Mouse (Mus musculus) megakaryocyte, embryonic 14.5 days (primary cell): Measurements from ENCODE around the gene Calm1.

ENCODE experiments used
- FLI1 ChIP-seq: IDR thresholded peaks from 2 replicates; pipeline ENCODE4 v1.6.1; 2012; ENCODE audit warnings: low read length, inconsistent platforms, mixed read lengths
- GATA1 ChIP-seq: IDR thresholded peaks from 3 replicates; pipeline ENCODE4 v1.6.1; 2012; ENCODE audit warnings: mixed read lengths, low read length, inconsistent platforms, borderline replicate concordance

GRCm38 (mm10) chr12:100178898-100179440 is 20.3 kb upstream of the Calm1 start:
- TF ChIP-seq GATA1 (no peak), FLI1 (no peak)
